Mouse (Mus musculus) C2C12 (cell line): ENCODE data around the gene Kdm6b.

Experiments
- CEBPB ChIP-seq: IDR thresholded peaks from one replicate; pipeline ENCODE4 v1.6.1; 2011; ENCODE audit warnings: low read depth, mild to moderate bottlenecking, control low read depth, moderate library complexity
- CTCF ChIP-seq: IDR thresholded peaks from one replicate; pipeline ENCODE4 v1.5.1; 2011; ENCODE audit not compliant: control insufficient read depth, insufficient read depth, insufficient read length
- FOSL1 ChIP-seq: IDR thresholded peaks from one replicate; pipeline ENCODE4 v1.8.0; 2011; ENCODE audit warnings: mild to moderate bottlenecking, low read length; ENCODE audit not compliant: poor library complexity, insufficient read depth, severe bottlenecking
- MAX ChIP-seq: IDR thresholded peaks from one replicate; pipeline ENCODE4 v1.6.1; 2011; ENCODE audit warnings: mild to moderate bottlenecking, control low read depth
- MYOD1 ChIP-seq: IDR thresholded peaks from one replicate; pipeline ENCODE4 v1.6.1; 2011; ENCODE audit warnings: low read depth; ENCODE audit not compliant: control insufficient read depth, insufficient read length
- MYOG ChIP-seq: IDR thresholded peaks from one replicate; pipeline ENCODE4 v1.6.1; 2011; ENCODE audit not compliant: control insufficient read depth, insufficient read length; ENCODE audit errors: extremely low read depth
- USF1 ChIP-seq: IDR thresholded peaks from one replicate; pipeline ENCODE4 v1.6.1; 2011; ENCODE audit warnings: low read depth, mild to moderate bottlenecking, control low read depth, moderate library complexity

GRCm38 (mm10) chr11:69429313-69429712, 15.8 kb upstream of the Kdm6b start:
- TF ChIP-seq CEBPB (no peak), CTCF (no peak), USF1 (no peak), MYOD1 (no peak), MAX (no peak), MYOG (no peak), FOSL1 (no peak)
